Mouse (Mus musculus): ENCODE measurements around the gene Ptcd2. TPM values are rescaled to one million over a fixed set of nuclear protein-coding genes. Genes with fewer than 3 reads are reported as not detected.

Gene Ptcd2
- polyA plus RNA-seq (2014; fragmentation: Illumina TruSeq; extraction: RNeasy Lipid Tissue Mini Kit (QIAGEN cat#74804); ENCODE audit: low read depth, low replicate concordance), result 98.6 TPM

DNA sequence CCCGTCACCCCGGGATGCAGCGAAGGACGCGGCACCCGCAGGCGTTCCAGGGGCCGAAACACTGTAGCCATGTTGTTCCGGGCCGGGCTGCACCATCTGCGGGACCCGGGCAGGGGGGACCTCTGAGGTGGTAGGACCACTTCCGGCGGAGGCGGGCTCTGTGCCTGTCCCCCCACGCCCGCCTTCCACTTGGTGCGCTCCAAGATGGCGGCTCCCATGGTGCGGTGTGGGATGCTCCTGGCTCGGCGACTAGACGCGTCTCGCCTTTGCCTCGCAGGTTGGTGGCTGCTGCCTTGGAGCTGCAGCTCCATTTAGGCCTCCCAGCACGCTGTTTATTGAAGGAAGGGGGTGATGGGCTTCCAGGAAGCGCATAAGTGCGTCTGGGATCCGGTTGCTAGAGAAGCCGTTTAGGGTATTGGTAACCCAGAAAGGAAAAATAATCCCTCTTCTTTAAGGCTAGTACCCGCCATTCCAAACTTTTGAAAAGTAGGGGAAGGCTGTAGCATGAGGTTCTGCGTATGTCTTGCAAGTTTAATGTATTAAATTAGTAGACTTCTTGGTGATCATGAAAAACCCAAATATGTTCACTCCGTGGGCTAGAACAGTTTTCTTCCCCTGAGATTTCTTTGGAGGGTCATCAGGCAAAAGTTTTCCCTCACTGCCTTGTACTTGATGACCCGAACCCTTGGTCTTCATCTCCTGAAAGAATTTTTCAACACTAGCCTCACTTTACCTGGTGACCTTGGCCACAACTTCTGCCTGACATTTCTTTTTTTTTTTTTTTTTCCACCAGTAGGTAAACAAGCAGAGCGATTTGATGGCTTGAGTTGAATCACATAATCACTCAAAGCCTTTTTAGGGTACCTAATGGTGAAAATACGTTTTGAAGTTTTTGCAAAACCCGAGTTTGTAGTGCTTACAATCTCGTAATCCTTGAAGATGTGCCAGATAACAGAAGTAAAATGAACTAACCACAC lies at the start of gene Ptcd2, which contains the start of gene Mrps27:
Gene Ptcd2 (minus strand): TSS at position 107 of the 977 bp plus-strand sequence.
Gene Mrps27 (plus strand): TSS at position 188 of the 977 bp plus-strand sequence.

Other genes with a start within 250 kb of the Ptcd2 start
- 2.2 TPM for gene Zfp366, start 159.9 kb downstream of the Ptcd2 start, polyA plus RNA-seq (2014; fragmentation: Illumina TruSeq; extraction: RNeasy Lipid Tissue Mini Kit (QIAGEN cat#74804); ENCODE audit: low read depth, low replicate concordance)
- 49.0 TPM for gene Mrps27, start 81 bp upstream of the Ptcd2 start, polyA plus RNA-seq (2014; fragmentation: Illumina TruSeq; extraction: RNeasy Lipid Tissue Mini Kit (QIAGEN cat#74804); ENCODE audit: low read depth, low replicate concordance)
- gene Map1b, start 171.8 kb upstream of the Ptcd2 start, polyA plus RNA-seq (2014; fragmentation: Illumina TruSeq; extraction: RNeasy Lipid Tissue Mini Kit (QIAGEN cat#74804); ENCODE audit: low read depth, low replicate concordance), result 16.2 TPM